Mouse (Mus musculus): Measurements from ENCODE around the gene Hipk2.

Hipk2 gene

DNA sequence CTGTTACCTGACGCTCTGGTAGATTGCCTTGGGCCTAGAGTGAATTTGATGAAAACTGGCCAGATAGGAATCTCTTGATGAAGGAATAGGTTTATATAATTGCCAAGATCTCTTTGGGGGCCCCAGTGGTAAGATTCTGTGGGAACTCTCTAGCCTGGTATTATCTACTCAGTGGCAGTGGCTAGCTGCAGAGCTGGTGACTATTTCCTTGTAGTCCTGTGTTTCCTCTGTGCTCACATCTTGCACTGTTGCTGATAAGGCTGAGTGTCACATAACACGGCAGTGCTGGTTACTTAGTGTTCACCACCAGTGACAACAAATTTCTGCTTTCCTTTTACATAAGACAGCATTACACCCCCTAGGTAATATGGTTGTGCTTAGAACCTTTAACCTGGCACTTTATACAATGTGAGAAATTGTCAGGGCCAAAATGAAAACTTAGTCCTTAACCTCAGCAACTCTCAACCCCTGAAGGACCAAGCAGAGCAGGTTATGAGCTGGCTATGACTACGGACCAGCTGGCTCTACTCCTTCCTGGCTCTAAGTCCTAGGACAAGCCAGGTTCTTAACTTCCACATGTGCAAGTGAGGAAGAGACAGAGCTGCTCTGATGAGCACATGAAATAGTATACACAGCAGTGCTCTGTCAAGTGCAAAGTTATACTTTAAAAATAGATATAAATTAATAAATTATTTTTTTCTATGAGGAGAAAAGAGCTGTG, 80.7 kb downstream of the Hipk2 start:
- DNase-seq (ENCODE audit: low read depth, low spot score), result no peak

DNA sequence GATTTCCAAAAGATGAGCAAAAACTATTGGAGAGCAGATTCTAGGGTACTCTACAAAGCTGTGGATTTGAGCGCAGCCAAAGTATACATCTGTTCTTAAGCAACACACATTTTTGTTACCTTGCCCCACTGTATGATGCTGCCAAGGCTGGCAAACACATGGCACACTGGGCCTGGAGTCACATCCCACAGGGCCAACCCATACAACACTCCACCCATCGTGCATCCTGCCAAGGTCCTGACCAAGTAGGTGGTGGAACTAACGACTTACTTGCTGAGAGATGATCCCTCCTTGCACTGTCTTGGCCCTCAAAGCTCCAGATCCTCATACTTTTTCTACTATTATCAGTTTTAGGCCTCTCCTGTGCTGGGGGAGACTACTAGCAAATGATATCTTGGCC, 83.0 kb downstream of the Hipk2 start:
- no peak for DNase-seq (ENCODE audit: low read depth, low spot score)

DNA sequence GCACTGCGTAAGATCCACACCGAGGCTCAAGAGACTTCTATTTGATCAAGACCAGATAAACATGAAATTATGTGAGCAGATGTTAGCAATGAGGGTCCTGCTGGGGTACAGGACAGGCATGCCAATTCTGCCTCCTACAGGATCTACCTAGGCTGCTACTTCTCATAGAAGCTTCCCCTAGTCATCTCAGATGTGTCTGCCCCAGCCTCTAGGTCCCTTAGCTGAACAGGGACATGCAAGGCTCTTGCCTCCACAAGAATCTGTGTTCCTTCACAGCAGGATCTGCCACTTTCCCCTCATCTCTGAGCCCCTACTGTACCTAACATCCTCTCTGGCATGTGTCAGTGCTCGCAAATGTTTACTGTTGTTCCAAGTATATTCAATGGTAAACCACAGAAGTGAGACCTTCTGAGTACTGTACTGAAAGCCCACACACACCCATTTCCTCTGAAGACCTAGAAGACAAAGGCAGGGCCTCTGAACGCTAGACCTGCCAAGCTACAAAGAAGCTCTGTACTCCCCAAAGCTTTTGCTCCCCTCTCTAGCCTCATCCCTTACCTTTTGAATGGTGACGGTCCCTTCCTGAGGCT, 86.6 kb downstream of the Hipk2 start:
- no peak for DNase-seq (ENCODE audit: low read depth, low spot score)

DNA sequence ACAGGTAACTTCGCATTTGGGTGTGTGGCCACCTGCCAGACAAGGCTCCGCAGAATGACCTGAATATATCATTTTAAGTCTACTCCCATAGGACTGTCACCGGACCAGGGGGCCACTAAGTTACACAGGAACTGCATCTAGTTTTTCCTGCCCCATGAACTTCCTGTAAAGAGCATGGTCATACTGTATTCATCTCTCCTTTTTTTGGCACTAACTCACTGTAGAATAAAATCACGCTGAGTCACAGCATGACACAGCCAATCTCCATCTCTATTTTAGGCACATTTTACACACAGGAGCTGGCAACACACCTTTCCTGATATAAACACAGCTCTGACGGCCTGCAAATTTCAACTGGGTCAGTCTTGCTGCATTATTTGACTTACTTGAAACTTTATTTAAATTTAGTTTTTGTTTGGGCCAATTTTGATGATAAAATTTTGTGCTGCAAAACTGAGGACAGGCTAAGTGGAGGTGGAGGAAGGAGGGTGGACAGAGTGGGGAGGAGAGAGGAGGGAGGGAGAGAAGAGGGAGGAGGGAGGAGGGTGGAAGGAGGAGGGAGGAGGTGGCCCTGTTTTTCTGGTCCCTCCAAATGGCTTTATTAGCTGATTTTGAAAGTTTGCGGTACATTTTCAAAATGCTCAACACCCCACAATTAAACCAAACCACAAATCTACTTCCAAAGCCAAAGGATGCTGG, 88.0 kb downstream of the Hipk2 start:
- no peak for DNase-seq (ENCODE audit: low read depth, low spot score)

DNA sequence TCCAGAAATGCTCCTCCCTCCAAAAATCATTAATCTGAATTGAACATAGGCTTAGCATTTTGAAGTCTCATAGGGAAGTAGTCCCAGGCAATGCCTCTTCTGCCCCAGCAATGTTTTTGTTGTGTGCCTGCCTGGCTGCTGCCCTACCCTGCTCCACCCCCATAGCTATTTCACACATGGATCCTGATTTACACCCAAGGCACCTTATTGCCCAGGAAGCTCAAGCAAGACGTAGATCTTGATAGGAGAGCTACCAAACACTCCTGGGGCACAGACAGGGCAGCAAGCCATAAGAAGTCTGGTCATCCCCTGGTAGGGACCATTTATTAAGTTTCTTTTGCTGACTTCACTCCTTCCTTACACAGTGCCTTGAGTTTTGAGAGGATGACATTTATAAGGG, 88.8 kb downstream of the Hipk2 start:
- DNase-seq (ENCODE audit: low read depth, low spot score), result no peak

DNA sequence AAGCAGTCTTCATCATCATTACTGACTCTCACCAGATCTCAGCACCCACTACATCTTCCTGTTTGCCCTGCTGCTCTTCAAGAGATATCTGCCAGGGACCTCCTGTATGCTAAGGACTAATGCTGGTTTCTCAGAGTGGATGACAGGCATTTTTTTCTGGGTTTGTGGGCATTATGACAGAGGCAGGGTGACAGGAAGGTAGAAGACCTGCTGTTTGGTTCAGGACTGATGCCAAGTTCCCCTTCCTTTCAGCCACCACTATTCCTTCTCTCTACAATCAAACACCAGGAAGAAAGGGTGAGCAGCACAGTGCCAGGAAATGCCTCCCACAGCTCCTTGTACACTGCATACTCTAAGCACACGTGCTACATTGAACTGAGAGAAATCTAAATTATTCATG, 90.2 kb downstream of the Hipk2 start:
- no peak for DNase-seq (ENCODE audit: low read depth, low spot score)

DNA sequence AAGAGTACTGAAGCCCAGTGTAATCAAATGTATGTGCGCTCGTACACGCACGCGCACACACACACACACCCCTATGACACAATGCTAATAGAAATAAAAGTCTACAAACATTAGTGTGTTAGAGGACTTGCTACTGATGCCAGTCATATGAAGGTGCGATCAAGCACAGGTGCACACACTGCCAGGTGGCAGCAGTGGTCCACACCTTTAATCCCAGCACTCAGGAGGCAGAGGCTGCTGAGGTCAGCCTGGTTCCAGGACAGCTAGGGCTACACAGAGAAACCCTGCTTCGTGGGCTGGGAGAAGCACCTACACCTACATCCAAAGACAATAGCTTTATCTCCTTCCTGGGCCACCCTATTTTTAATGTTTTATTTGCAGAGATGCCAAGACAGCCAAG, 96.6 kb downstream of the Hipk2 start:
- no peak for DNase-seq (ENCODE audit: low read depth, low spot score)

DNA sequence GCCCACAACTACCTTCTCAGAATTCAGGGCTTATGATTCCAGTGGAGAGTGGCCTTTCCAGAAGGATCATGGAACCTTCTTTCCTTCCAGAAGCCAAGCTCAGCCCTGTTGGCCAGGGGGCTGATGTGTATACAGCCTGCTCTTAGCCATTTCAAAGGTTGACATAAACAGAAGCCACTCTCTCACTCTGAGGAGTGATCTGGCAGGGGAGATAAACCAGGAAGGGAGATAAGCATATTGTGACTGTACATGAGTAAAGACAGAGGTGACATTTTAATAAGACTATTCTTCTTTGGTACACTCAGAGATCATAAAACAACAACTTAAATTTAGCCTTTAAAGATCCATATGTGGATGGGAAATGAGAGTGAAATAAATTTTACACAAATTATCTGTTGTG, 97.1 kb downstream of the Hipk2 start:
- no peak for DNase-seq (ENCODE audit: low read depth, low spot score)

DNA sequence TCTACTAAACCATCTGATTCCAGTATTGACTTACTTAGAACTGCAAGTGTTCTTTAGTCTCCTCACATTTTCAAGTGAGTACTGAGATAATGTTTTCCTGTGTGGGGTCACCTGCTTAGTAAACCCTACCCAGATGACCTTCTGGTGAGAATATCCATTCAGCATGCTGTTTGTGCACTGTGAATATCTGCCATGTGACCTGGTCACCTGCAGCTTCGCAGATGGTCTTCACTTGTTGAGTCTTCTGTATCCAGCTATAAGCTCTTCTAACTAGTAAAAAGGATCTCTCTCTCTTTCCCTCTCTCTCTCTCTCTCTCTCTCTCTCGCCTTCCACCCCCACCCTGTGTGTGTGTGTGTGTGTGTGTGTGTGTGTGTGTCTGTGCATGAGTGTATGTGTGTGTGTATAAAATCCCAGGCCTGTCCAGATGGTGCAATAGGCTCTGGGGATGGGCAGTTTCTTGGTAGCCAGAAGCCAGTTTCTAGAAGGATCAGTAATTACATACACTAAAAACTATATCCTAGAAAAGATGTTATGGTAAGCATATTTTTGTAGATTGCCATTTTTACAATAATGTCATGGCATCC, 99.9 kb downstream of the Hipk2 start:
- DNase-seq (ENCODE audit: low read depth, low spot score), result no peak

DNA sequence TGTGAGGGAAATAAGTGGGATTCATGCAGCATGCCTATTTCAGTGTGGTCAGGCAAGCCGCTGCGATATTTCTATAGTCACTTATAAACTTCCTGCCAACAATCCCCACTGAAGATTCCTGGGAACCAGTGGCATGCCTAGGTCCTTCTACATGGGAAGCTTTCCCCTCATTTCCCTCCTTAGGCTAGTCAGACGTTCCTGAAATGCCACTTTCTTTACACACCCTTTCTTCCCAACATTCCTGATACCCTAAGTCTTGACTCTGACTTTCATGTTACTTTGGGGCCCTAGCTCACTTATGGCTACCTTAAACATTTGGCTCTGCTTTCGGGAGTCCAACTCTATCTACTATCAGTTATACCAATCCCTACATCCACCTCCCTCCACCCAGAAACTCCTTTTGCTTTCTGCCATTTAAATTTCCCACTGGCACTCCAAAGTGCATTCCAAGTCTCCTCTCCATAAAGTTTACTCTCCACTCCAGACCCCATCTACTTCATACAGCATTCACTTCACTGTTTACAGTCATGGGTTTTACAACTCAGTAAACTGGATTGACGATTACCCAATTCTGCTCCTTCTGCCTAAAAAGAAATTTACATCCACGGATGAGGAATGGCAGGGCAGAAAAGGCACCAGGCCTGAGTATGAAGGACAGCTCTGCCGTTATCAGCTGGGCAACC, 103.0 kb downstream of the Hipk2 start:
- DNase-seq (ENCODE audit: low read depth, low spot score), result no peak

DNA sequence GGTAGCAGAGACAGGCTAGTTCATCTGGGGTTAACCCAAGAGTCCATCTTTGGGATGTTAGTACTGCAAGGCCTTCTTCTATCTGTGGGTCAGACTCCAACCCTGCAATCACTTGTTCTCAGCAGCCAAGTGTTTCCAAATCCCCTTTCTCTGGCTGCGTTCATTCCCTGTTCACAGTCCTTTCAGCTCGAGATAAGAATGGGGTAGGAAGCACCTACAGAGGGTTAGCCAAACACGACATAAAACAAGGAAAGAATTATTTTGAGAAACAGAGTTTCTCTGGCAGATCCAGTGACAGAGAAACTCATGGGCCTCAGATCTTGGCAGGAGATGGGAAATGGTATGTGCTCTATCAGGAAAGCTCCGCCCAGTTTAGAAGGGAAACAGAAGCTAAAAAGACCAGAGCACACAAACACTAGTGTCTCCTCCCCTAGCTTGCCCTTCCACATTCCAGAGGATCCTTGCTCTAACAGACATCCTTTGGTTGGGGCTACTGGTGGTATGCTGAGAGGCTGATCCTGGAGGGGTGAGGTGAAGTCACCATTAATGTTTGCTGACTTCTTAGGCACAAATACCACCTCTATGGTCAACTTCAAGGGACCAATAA, 104.8 kb downstream of the Hipk2 start:
- DNase-seq (ENCODE audit: low read depth, low spot score), result no peak

DNA sequence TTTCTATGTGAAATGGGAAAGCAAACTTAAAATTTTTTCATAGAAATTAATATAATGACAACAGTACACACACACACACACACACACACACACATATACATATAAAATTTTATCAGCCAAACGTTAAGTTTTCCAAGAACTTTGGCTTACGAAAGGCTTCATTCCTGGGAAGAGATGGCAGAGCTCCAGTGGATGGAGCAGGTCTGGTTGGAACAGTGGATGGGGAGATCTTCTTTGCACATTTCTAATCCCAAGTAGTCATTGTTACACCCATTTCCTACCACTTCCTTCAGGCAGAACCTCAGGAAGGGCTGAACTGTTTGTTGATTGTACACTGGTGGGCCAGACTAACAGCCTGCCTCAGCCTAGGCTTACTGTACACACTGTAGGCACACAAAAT, 106.3 kb downstream of the Hipk2 start:
- DNase-seq (ENCODE audit: low read depth, low spot score), result no peak

DNA sequence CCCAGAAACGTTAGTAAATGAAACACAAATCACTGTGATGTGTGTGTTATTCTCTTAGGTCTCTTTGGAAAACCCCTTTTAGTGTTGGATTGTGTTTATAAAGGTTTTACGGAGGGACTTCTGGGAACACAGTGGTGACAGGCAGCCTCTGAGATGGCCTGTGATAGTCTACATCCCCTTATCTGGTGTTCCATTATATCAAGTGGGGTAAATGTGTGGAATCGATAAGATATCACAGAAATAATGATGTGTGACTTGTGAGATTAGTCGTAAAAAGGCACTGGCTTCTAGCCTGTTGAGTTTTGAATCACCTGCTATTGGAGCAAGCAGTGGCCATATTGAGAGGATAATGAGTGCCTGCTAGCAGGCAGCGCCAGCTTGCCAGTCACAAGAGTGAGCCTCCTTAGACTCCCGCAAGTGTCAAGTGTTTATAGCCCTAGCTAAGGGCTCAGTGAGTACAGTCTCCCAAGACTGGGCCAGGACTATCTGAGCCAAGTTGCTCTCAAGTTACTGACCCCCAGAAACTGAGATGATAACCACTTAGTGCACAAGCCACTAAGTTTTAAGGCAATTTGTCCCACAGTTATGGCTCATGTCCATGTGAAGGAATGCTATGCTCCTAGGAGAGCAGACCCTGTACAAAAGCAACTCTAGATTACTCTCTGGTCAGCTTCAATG, 113.2 kb downstream of the Hipk2 start:
- no peak for DNase-seq (ENCODE audit: low read depth, low spot score)

DNA sequence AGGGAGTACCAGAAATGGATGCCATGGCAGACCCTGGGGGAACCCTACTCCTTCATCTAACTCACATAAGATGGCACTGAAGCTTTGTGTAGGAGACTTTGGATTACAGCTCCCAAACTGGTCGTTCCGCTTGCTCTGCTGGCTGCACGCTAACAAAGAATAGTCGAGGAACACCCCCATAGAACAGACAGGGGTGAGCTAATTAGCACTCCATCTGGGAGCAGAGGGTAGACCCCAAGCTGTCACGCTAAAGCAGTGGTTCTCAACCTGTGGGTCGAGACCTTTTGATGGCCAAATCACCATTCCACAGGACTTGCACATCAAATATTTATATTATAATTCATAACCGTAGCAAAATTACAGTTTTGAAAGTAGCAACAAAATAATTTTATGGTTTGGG, 114.0 kb downstream of the Hipk2 start:
- no peak for DNase-seq (ENCODE audit: low read depth, low spot score)

DNA sequence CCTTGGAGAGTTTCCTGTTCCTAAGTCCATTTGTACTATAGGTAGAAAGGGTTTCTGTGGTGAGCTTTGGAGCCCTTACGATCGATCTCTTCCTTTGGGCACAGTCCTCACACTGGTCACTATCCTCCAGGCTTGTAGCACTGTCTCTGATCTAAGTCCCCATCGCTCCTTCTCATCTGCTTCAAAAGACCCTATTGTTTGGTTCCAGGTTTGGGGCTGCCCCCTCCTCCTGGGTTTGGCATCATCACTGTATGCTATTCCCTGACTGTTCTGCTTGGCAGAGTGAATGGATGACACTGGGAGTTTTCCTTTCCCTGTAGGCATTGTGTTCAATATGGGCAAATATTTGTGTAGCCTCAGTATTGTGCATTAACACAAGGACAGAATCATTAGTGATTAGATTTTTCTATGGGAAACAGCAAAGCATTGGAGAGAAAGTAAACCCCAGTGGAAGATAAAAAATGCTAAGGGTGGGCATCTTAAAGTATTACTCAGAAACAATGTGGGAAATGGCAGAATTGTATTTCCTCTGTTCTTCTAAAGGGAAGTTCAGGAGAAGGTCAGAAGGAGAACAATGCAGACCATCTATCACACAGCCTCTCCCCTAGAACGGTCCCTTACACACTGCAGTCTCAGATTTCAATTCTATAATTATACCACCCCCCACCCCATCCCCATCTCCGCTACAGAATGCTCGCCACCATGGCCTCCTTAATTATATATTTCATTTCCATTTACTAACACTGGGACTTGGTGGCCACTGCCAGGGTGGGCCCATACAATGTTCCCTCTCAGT, 114.9 kb downstream of the Hipk2 start:
- DNase-seq (ENCODE audit: low read depth, low spot score), result no peak

DNA sequence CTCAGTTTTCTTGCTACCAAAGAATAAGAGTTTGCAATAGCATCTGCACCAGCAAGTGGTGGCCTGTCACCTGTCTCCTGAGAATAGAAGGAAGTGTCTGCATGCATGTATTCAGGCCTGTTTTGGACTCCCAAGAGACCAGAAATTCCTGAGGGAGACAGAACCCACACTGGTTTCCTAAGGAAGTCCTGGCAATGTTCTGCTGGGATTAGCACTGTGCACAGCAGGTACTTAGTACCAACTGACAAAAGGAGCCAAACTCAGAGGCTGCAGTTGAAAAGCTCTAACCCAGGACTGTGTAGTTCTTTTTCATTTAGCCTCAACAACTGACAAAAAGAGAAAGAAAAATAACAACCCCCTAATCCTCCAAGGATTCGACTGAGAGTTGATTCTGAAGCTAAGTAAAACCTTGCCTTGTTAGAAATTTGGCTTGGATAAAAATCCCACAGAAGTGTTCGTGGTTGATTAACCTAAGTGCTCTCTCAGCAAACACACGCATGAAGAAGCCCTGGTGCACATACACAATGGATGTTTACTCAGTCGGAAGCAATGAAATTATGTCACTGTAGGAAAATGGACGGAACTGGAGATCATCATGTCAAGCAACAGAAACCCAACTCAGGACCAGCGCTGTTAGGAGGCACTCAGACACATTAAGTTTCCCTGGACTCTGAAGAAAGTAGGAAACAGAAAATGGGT, 115.9 kb downstream of the Hipk2 start:
- DNase-seq (ENCODE audit: low read depth, low spot score), result no peak

DNA sequence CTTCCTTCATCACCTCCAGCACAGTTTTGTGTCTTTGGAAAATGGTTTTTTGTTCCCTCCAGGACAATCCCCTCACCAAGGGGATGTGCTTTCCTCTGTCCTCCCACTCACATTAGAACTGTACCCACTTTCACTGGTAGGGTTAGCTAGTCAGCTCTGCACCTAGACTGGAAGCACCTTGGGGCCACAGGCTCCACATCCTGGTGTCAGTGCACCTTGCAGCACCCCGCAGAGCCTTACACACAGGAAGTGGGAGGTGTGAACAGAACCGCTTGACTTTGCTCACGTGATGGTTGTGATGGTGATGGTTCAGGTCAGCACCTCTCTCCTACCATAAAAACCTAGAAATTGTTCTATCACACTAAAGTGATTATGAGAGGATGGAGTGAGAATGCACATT, 116.8 kb downstream of the Hipk2 start:
- DNase-seq (ENCODE audit: low read depth, low spot score), result no peak

DNA sequence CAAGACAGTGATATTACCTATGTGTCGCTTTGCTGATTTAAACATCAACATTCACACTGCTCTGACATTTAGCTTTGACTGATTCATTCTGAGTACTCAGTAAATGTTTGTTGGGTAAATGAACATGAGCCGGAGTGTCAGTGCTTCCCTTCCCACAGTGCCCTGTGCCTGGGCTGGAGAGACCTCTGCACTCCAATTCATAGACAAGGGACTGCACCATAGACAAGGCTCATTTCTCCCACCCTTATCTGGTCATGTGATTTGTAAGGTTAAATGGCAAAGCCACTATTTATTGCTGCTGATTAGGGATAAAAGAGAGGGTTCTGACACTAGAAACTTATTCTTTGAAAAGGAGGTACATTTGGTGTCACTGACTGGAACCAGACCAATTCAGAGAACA, 118.4 kb downstream of the Hipk2 start:
- no peak for DNase-seq (ENCODE audit: low read depth, low spot score)

DNA sequence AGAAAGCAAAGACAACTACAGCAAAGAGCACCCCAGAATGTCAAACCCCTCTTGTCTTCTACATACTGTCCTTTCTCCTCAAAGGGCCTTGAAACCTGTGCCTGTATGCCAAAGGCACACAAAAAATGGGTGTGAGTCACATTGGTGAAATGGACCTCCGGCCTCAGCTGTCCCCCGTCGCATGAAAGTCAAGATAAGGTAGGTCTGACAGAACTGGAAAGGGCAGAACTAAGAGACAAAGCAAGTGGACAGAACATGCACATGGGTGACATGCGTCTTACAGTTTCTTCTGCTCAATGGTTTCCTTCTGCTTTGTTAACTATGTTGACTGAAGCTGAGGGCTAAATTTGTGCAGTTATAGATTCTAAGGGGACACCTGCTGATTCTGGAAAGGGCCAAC, 119.0 kb downstream of the Hipk2 start:
- DNase-seq (ENCODE audit: low read depth, low spot score), result no peak

DNA sequence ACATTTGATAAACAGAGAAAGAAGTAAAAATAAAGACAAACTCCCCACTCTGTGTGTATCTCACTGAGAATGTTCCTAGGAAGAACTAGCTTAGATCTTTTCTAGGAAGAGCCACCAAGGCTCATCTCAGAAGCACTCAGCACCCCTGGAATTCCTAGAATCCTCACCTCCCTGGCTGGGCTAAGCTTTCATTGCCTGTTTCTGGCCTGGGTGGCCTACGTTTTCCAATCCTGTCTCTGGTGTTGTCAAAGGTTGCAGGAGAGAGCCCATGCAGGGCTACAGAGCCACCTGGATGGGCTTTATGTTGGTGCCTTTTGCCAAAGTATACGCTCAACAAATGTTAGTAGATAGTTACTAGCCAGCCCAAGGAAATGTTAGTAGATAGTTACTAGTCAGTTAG, 120.0 kb downstream of the Hipk2 start:
- DNase-seq (ENCODE audit: low read depth, low spot score), result no peak
